Mouse (Mus musculus): ENCODE data around the gene Ubr4.
A peak's percentile ranks its signal among the peaks of the same experiment; 100 is the strongest.

Ubr4 gene

DNA sequence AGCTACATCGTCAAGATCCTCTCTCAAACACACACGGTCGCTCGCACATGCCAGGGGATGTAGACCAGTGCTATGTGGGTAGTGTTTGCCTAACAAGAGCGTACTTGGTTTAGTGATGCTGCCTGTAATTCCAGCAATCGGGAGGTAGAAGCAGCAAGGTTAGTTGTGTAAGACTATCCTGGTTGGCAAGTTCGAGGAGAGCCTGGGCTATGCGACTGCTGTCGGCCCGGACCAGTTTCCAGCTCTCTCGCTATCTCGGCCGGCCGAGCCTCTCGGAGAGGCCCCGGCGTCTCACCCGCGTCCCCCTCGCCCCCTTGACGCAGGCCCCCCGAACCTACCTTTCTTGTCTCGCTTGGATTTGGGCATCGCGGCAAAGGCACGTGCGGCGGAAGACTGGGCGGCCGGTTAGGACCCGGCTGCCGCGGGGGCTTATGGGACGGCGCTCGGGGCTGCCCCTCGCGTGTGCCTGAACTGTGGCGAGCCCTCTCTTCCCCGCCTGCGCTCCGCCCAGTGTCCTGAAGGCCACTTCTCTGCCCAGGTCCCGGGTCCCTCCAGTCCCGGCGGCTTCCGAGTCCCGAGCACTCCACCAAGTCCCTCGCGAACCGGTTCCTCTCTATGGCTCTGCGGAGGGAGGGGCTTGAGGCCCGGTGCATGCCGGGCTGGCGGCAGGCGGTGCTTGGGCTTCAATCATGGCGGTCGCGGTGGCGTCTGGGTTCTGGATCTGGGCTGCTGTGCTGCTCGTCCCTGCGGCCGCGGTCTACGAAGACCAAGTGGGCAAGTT, at the start of gene Ubr4, which contains the start of the genes Mrto4 and Emc1:
Gene Ubr4 (plus strand): TSS at position 679 of the 781 bp plus-strand sequence.
Gene Mrto4 (minus strand): TSS at position 646 of the 781 bp plus-strand sequence.
Gene Emc1 (plus strand): TSS at position 657 of the 781 bp plus-strand sequence.
- DNase-seq (ENCODE audit: extremely low spot score, low spot score), result peak; percentile 86

DNA sequence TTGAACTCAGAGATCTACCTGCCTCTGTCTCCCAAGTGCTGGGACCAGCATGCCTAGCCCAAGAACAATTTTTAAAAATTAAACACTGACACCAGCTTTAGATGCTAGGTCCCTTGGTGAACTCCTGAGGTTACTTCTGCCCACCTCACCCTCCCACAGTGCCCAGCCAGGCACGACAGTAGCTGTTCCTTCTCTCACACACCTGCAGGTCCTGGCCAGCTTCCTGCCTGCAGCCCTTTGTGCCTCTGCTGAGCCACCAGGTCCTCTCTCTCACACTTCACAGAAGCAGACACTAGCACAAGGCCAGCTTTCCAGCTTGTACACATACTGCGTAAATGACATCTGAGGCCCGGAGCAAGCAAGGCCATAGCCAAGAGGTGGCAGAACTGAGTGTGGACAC, 46.9 kb upstream of the Ubr4 start:
- no peak for DNase-seq (ENCODE audit: extremely low spot score, low spot score)

DNA sequence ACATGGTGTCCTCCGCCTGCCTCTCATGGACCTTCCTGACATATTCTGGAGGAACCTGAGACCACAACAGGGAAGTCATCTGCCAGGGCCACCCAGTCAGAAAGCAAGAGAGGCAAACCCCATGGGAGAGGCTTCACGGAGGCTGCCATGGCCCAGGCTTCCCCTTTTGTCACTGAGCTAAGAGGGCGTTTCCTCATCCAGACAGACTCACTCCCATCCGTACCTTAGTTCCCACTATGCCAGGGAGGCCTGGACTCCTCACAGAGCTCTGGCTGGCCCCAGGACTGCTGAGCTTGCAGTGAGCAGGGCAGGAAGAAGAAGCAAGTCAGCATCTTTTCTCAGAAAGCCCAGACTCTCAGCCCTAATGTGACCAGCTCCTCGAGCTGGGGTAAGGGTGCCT, 44.5 kb upstream of the Ubr4 start:
- DNase-seq (ENCODE audit: extremely low spot score, low spot score), result no peak

DNA sequence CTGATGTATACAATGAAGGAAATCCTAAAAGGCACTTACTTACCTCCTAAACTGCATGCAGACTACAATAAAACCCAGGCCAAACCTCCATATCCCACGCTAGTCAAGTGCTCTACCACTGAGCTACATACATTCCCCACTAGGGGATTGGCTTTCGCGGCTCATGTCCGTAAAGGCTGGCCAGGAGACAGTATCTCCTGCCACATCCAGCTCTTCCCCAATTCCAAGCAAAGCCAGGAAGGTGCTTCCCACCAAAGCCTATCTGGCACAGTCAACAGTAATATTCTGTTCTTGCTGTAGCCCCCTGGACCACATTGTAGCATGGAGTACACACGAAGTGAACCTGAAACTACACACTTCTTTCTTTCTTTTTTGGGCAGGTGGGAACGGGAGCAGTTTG, 42.8 kb upstream of the Ubr4 start:
- no peak for DNase-seq (ENCODE audit: extremely low spot score, low spot score)

DNA sequence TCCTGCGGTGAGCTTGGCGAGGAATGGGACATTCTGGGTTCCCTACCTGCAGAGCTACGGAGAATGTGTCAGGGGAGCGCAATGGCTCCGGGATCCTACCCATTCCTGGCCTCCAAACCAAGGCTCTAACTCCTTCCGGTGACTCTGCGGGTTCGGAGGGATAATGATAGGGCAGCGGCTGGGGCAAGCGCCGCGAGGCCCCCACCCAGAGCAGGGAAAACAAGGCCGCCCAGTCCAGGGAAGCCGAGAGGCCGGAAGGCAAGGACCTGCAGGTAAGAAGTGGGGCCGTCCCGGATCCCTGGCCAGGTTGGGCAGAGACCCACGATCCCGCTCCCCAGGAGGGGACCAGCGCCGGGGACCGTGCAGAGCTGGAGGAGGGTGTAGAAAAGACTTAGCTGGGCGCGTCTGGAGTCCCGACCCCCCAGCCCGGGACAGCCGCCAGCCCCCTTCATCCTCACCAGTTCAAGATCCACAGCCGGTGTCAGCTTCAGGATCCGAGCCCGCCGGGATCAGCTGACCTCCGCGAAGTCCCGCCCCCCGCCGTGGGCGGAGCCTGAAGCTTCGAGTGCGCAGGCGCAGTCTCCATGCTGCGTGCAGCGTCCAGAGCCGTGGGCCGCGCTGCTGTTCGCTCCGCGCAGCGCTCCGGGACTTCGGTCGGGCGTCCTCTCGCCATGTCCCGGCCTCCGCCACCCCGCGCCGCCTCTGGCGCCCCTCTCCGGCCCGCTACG, 42.1 kb upstream of the Ubr4 start, which contains the start of the genes Pqlc2 and Akr7a5:
Gene Pqlc2 (minus strand): TSS at position 538 of the 728 bp plus-strand sequence.
Gene Akr7a5 (plus strand): TSS at position 574 of the 728 bp plus-strand sequence.
- DNase-seq (ENCODE audit: extremely low spot score, low spot score), result peak; percentile 99

DNA sequence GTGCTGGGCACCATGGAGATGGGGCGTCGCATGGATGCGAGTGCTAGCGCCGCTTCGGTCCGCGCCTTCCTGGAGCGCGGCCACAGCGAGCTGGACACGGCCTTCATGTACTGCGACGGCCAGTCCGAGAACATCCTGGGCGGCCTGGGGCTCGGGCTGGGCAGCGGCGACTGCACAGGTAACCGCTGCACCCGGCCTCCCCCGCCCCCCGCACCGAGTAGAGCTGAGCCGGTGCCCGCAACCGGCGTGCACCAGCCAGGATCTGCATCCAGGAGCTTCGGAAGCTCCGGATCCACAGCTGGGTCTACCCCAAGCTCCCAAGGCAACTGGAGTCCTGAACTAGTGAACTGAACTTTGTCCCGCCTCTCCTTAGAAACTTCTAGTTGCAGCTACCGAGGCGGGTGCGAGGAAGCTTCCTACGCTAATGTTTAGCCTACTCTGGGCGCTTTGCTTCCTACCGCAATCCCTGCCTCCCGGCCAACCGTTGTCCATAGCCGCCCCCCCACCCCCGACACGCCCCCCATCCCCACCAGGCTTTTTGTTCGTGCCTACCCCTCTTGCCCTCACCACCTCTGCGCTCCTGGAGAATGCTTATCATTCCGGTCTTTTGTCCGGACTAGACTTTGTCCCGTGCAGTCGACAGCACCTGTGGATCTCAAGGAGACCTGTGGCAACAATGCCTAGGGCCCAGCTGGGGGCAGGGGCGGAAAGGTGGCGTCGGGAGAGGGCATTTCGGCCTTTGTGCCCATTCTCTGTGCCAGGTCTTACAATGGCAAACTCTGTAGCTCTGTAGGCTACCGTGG, 41.3 kb upstream of the Ubr4 start:
- no peak for DNase-seq (ENCODE audit: extremely low spot score, low spot score)

DNA sequence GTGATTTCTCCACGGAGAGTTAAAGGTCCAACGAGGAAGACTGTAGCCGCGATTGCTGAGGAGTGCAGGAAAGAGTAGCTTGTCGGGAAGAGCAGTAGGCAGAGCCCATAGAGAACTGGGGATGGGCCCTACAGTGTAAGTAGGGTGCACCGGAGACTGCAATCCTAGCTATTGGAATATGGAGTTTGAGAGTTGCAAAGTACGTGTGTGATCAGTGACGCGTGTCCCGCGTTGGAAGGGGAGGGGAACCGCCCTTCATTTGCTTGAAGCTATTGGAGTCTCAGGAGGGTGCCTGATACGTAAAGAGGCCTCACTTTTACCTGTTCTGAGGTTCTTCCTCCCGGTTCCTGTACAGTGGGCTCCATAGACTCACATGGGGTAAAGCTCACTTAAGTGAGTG, 40.7 kb upstream of the Ubr4 start:
- DNase-seq (ENCODE audit: extremely low spot score, low spot score), result no peak

DNA sequence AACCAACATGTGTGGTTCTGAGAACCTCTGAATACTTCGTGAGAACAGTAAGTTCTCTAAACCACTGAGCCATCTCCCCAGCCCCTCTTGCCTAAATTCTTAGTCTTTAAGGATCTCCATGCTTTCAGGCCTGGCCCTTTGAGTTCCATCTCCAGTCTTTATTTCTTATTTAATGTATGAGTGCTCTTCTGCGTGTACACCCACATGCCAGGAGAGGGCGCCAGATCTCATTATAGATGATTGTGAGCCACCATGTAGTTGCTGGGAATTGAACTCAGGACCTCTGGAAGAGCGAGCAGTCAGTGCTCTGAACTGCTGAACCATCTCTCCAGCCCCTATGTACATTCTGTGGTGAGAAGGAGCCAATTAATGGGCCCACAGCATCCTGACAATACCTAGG, 39.8 kb upstream of the Ubr4 start:
- no peak for DNase-seq (ENCODE audit: extremely low spot score, low spot score)

DNA sequence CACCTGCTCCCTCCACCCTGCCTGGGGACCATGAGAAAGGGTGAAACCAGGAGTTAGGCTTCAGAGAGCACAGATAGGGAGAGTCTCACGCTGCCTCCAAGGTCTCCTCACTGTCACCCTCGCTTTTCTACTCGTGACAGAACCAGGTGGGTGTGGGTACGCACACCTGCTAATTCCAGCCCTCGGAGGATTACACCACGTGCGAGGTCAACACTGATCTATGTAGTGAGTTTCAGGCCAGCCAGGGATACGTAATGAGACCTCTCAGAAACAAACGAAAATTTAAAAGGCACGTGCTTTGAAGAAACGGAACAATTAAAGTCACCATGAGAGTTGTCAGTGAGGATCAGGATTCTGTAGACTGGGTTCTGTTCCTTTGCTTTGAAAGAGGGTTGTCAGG, 34.0 kb upstream of the Ubr4 start:
- DNase-seq (ENCODE audit: extremely low spot score, low spot score), result no peak

DNA sequence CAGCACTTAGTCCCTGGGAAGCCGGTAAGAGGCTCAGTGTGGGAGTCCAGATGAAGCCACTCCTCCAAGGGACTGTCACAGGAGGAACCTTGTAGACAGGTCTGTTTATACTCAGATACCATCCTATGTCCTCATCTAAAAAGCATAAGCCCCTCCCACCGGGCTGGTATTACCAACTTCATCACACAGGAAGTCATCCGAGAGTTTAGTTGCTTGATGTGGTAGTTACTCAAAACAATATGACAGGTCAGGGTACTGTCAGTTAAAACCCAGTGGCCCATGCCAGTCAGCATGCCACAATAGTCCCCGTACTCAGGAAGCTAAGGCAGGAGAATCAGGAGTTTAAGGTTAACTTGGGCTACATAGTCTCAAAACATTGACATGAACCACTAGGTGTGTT, 32.7 kb upstream of the Ubr4 start:
- DNase-seq (ENCODE audit: extremely low spot score, low spot score), result no peak

DNA sequence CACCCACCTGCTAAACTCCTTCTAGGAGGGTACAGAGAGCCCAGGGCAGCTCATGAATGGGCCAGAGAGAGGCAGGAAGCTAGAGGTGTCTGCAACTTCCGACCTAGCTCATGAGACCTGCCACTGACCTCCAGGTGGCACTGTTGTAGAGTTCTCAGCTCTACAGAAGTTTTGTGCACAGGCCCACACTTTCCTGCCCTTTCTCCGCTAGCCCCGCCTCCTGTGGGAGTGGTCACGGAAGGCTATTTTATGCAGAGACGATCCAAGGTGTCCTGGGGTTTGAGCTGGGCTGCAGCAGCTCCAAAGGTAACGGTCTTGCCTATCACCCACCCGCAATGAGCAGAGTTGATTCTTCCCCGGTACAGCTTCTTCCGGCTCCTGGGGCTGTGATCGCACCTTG, 21.8 kb upstream of the Ubr4 start:
- peak; percentile 64 for DNase-seq (ENCODE audit: extremely low spot score, low spot score)

DNA sequence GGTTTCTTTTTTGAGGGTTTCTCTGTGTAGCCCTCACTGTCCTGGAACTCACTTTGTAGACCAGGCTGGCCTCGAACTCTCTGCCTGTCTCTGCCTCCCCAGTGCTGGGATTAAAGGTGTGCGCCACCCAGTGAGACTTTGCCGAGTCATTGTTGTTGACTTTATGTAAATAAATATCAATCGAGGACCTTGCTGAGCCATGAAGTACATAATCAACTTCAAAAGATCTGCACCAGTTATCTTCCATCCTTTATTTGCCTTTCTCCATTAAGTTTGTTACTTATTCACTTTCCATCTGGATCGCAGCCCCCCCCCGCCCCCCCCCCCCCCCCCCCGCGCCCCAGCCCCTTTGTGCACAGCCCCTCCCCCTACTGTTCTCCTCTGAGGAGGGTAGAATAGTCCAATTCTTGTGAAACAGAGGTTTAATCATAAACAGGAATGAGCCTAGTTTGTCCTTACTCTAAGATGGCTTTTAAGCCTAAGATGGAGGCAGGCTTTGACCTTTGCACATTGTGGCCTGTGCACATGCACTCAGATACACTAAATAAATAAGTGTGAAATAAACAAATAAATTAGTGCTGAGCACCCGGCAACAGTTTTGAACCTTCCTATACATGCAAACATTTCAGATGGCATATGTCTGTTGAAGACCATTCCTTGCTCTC, 17.6 kb upstream of the Ubr4 start:
- no peak for DNase-seq (ENCODE audit: extremely low spot score, low spot score)

DNA sequence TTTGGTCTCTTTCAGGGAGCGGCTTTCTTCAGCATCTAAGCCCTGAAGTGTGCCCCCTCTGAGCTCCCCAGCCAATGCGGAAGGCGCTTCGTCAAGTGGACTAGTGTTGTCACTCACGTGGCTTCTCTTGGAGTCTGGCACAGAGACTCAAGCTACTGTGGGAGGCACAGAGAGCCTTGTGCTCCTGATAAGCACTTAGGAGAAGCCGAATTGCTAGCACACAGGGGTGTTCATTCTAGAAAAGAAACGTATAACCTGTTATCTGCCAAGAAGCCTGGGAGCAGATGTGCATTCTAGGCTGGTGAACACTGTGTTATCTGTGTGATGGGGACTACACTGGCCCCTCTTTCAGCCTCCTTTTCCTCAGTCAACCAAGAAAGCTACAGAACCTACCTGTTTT, 16.9 kb upstream of the Ubr4 start:
- DNase-seq (ENCODE audit: extremely low spot score, low spot score), result no peak

DNA sequence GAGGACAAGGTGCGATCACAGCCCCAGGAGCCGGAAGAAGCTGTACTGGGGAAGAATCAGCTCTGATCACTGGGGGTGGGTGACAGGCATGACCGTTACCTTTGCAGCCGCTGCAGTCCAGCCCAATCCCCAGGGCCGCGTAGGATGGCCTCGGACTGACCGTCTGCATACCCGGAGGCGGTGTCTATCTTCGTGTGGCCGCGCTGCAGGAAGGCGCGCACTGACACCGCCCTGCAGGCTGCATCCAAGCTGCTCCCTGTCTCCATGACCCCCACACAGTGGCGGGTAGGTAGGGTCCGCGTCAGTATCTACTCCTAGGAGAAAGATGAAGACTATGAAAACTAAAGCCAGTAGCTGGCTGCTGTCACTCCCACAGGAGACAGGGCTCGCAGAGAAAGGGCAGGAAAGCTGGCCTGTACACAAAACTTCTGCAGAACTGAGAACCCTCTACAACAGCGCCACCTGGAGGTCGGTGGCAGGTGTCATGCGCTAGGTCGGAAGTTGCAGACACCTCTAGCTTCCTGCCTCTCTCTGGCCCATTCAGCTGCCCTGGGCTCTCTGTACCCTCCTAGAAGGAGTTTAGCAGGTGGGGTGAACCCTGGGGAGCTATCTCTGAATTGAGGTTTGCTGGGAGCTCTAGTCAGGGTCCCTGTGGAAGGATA, 15.5 kb upstream of the Ubr4 start:
- peak; percentile 78 for DNase-seq (ENCODE audit: extremely low spot score, low spot score)

DNA sequence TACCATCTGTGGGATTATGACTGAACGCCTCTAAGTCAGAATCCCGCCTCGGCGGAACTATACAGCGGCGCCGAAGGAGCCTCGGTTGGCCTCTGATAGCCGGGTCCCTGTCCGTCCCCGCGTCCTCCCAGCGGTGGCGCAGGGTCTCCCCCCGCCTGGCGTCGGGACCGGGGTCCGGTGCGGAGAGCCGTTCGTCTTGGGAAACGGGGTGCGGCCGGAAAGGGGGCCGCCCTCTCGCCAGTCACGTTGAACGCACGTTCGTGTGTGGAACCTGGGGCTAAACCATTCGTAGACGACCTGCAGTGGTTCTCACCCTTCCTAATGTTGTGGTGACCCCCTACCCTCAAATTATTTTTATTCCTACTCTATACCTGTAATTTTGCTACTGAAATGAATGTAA, 14.3 kb upstream of the Ubr4 start:
- DNase-seq (ENCODE audit: extremely low spot score, low spot score), result no peak

DNA sequence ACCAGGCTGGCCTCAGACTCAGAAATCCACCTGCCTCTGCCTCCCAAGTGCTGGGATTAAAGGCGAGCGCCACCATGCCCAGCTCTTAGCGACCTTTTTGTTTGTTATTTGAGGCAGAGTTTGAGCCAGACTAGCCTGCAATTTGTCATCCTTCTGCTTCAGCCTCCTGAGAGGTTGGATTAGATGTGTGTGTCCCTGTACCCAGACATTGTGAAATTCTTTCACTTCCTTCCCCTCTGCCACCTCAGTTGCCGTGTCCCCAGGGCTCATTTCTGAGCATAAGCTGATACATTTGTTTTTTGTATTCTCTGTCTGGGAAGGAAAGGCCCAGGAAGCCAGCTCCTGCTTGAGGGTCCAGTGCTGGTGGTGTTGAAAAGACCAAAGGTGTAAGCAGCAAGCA, 11.6 kb upstream of the Ubr4 start:
- no peak for DNase-seq (ENCODE audit: extremely low spot score, low spot score)

DNA sequence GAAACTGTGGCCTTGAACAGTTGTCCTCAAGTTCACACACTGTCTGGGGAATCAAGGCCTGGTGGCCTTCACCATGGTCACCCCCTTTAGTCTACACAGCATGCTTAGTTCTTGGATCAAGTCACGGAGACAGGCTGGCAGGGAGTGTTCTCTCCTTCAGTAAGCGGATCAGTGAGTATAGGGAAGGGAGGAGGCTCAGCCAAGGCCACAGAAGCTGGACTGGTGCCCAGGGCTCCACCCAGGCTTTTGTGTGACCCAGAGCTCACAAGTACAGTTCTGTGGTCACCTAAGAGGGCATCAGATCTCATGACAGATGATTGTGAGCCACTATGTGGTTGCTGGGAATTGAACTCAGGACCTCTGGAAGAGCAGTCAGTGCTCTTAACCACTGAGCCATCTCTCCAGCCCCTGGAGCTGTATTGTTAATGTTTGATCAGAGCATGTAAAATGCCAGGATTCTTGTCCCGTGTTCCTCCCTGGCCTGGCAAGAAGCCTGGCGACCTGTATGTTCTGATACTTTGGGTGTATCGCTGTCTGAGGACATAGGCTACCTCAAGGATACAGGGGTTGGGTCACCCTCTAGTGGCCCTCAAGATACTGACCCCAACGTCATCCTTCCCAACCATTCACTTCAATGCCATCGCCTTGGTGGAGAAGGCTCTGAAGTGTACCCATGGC, 10.7 kb upstream of the Ubr4 start:
- DNase-seq (ENCODE audit: extremely low spot score, low spot score), result no peak

DNA sequence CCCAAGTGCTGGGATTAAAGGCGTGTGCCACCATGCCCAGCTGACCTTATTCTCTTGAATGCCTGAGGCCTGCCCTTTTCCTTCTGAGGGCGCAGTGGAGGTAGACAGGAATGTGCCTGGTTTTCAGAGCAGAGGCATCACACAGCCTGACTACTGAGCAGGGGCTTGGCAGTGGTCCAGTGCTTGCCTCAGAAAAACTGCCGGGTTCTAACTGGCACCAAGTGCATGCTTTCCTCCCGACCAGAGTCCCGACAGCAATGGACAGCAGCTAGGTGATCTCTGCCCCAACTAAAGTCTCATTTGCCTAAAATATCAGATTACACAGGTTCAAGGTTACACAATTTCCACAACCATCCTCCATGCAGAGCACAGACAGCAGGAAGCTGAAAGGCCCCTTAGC, 8.7 kb upstream of the Ubr4 start:
- no peak for DNase-seq (ENCODE audit: extremely low spot score, low spot score)

DNA sequence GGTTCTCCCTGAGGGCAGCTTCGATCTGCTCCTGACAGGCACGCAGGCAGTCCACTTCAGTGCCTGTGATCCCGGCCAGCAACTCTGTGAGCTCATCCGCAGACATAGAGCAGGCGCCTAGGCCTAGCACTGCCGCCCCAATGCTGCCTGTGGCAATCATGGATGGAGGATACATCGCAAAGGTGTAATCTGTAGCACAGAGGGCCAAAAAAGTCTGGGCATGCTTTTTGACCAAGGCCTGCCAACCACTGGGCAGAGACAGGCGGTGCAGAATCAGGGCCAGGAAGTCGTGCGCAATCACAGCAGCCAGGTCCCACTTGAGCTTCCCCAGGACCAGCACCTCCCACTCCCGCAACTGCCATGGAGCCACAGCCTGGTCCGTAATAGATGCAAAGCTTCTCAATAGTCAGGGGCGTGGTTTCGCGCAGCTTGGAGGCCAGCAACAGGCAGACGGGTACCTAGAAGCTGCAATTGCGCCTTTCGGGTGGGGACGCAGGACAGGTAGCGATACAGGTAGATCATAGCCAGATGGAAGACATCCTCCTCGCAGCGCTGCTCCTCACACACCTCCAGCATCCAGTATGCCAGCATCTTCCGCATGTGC, 6.9 kb upstream of the Ubr4 start:
- DNase-seq (ENCODE audit: extremely low spot score, low spot score), result no peak

DNA sequence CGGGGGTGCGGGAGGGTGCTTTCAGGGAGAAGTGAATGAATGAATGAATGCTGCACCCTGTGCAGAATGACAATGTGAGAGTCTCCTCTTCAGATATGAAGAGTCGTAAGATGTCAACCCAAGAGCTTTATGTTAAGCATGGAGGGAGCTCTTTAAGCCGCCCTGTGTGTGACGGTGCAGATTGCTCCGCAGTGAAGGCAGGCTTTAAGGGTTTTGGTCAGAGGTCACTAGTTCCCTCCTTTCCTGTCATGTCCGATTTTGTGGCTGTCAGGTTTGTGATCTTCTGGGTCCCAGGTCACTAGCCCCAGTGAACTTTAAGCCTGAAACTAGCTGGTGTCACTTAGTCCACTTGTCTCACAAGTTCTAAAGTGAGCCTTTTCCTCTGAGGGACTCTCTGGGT, 423 bp downstream of the Ubr4 start:
- DNase-seq (ENCODE audit: extremely low spot score, low spot score), result no peak
